Mouse (Mus musculus) ES-E14 (cell line): ENCODE measurements around the gene Sis. TPM values are rescaled to one million over a fixed set of nuclear protein-coding genes. Genes with fewer than 3 reads are reported as not detected.

Experiments
- DNase-seq: peaks from one replicate; pipeline ENCODE4 v3.0.0-alpha.2; 2013; ENCODE audit warnings: low read depth, low spot score
- H3K27ac ChIP-seq: 2 replicates; pipeline ENCODE4 v1.5.1; 2012; ENCODE audit warnings: low read depth, mild to moderate bottlenecking, low read length, moderate library complexity, mixed read lengths; ENCODE audit not compliant: poor library complexity, insufficient read depth, severe bottlenecking
- H3K36me3 ChIP-seq: 2 replicates; pipeline ENCODE4 v1.6.1; 2012; ENCODE audit warnings: mild to moderate bottlenecking, low read length, moderate library complexity, mixed read lengths; ENCODE audit not compliant: control insufficient read depth, poor library complexity, insufficient read depth, severe bottlenecking
- H3K4me1 ChIP-seq, 2 experiments: fragments of 150-350 bp in 1 of 2; sonication (generic) in 1 of 2; 2 replicates each; pipeline ENCODE4 v1.6.1; 2012; ENCODE audit warnings: low read length in 2 of 2, mild to moderate bottlenecking in 1 of 2, mixed read lengths in 1 of 2; ENCODE audit not compliant: control insufficient read depth in 2 of 2, insufficient read depth in 2 of 2, poor library complexity in 1 of 2
- H3K4me3 ChIP-seq, 2 experiments: fragments of 150-350 bp in 1 of 2; sonication (generic) in 1 of 2; 2 replicates each; pipeline ENCODE4 v1.5.1; 2012; ENCODE audit warnings: low read length in 2 of 2, low read depth in 1 of 2, mild to moderate bottlenecking in 1 of 2, mixed read lengths in 1 of 2; ENCODE audit not compliant: insufficient read depth in 1 of 2, poor library complexity in 1 of 2, severe bottlenecking in 1 of 2
- H3K9ac ChIP-seq: 2 replicates; pipeline ENCODE4 v1.6.1; 2012; ENCODE audit warnings: low read depth, mild to moderate bottlenecking, low read length, mixed read lengths; ENCODE audit not compliant: poor library complexity, insufficient read depth, severe bottlenecking
- H3K9me3 ChIP-seq: fragments of 150-350 bp; sonication (generic); 2 replicates; pipeline ENCODE4 v1.6.1; 2012; ENCODE audit warnings: low read depth, mild to moderate bottlenecking, low read length; ENCODE audit not compliant: control insufficient read depth, insufficient read depth
- CHD2 ChIP-seq: IDR thresholded peaks from 2 replicates; pipeline ENCODE4 v1.6.1; 2014; ENCODE audit warnings: mild to moderate bottlenecking, low read depth, low read length, inconsistent platforms
- HCFC1 ChIP-seq: IDR thresholded peaks from 2 replicates; pipeline ENCODE4 v1.6.1; 2012; ENCODE audit warnings: low read length, inconsistent platforms, borderline replicate concordance; ENCODE audit not compliant: insufficient read depth
- MAFK ChIP-seq: IDR thresholded peaks from 2 replicates; pipeline ENCODE4 v1.6.1; 2014; ENCODE audit warnings: mild to moderate bottlenecking, low read depth, low read length, inconsistent platforms; ENCODE audit not compliant: insufficient read depth
- ZC3H11A ChIP-seq: IDR thresholded peaks from 2 replicates; pipeline ENCODE4 v1.6.1; 2012; ENCODE audit warnings: low read depth, mild to moderate bottlenecking, inconsistent platforms, low read length, borderline replicate concordance
- ZNF384 ChIP-seq: IDR thresholded peaks from 2 replicates; pipeline ENCODE4 v1.6.1; 2012; ENCODE audit warnings: low read depth, low read length, inconsistent platforms
- in situ Hi-C, 2 experiments: fragments of 600-800 bp; cut with MboI; formaldehyde crosslinking; loops; one replicate each; pipeline ENCODE4 v1.15.1; 2025; ENCODE audit warnings: low sequenced_read_pairs in 2 of 2, inconsistent platforms in 1 of 2; ENCODE audit not compliant: unreplicated experiment in 2 of 2
- total RNA-seq: library from RNA; depleted of rRNA; stranded (reverse); fragments of 300-350 nt; gene quantifications from 2 replicates; pipeline ENCODE4 v1.2.3, GENCODE M21; 2012

The Sis gene
- total RNA-seq, 1 experiment, result not detected

- TF ChIP-seq ZC3H11A (no peak), HCFC1 (no peak), MAFK (no peak), ZNF384 (no peak), CHD2 (no peak)
- Histone ChIP-seq H3K36me3 (no peaks in the 10 kb centered on the region), H3K9ac (no peak overlapping the region), H3K27ac (no peak overlapping the region), H3K9me3 (no peaks in the 10 kb centered on the region), H3K4me3 (no peak overlapping the region), H3K4me1 (no peaks in the 10 kb centered on the region)
- in situ Hi-C loops, result no loop called here
- DNase-seq, result no peak
Observed at GRCm38 (mm10) chr3:72976602-72977001, 8.9 kb upstream of the Sis start.

GRCm38 (mm10) chr3:72918919-72919526, 48.6 kb downstream of the Sis start:
- no peak overlapping the region for H3K9ac ChIP-seq
- H3K4me1 ChIP-seq, result no peaks in the 10 kb centered on the region
- DNase-seq, result no peak
- no peaks in the 10 kb centered on the region for H3K36me3 ChIP-seq
- in situ Hi-C loops, result no loop called here
- TF ChIP-seq ZNF384 (no peak), MAFK (no peak), HCFC1 (no peak), CHD2 (no peak), ZC3H11A (no peak)
- H3K27ac ChIP-seq, result no peak overlapping the region
- no peaks in the 10 kb centered on the region for H3K9me3 ChIP-seq
- H3K4me3 ChIP-seq, result no peak overlapping the region

DNA sequence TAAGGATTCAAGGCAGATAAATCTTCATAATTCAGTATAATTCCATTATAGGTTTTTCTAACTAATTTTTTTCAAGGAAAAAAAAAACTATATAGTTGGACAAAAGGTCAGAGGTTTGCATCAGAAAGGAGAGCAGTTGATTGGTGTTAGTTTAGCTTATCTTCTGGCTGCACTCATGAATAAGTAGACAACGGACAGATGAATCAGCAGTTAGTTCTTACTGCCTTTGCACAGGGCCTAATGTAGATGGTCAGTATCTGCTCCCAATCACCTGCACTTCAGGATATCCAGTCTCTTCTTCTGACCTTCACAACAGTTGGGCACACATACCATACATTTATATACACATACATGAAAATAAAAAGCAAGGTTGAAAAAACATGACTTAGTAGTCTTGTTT, 85.2 kb downstream of the Sis start:
- H3K4me3 ChIP-seq, result no peak overlapping the region
- DNase-seq, result no peak
- in situ Hi-C loops, result no loop called here
- H3K36me3 ChIP-seq, result no peaks in the 10 kb centered on the region
- no peak overlapping the region for H3K27ac ChIP-seq
- H3K4me1 ChIP-seq, result no peaks in the 10 kb centered on the region
- H3K9me3 ChIP-seq, result no peaks in the 10 kb centered on the region
- TF ChIP-seq ZNF384 (no peak), ZC3H11A (no peak), CHD2 (no peak), HCFC1 (no peak), MAFK (no peak)
- no peak overlapping the region for H3K9ac ChIP-seq

- in situ Hi-C loops, result no loop called here
- peak; percentile 21 for DNase-seq
- peaks cover 2% of the 10 kb centered on the region; the same call in 1 of the 2 replicates for H3K36me3 ChIP-seq
- H3K9ac ChIP-seq, result no peak overlapping the region
- no peak overlapping the region for H3K4me3 ChIP-seq
- H3K9me3 ChIP-seq, result no peaks in the 10 kb centered on the region; the same call in 1 of the 2 replicates
- peaks cover 3 to 9% of the 10 kb centered on the region in 2 experiments; a peak in 3 of 4 replicates for H3K4me1 ChIP-seq
- no peak overlapping the region; the same call in 1 of the 2 replicates for H3K27ac ChIP-seq
- TF ChIP-seq MAFK (no peak), ZNF384 (no peak), ZC3H11A (no peak), CHD2 (0 out of 2 replicates have a peak, but pooled peaks have one; percentile 30), HCFC1 (no peak)
Observed at GRCm38 (mm10) chr3:72868141-72868540, 99.5 kb downstream of the Sis start.
